Mouse (Mus musculus) spleen, adult 2 months (tissue): Measurements from ENCODE around the gene Parp8.

Experiments used
- CTCF ChIP-seq: fragments of 200-500 bp; IDR thresholded peaks from 2 replicates; pipeline ENCODE4 v1.5.1; 2011; ENCODE audit warnings: mild to moderate bottlenecking, inconsistent platforms; ENCODE audit not compliant: insufficient read depth, insufficient read length, insufficient replicate concordance; ENCODE audit errors: extremely low read depth
- POLR2A ChIP-seq: fragments of 200-500 bp; IDR thresholded peaks from 2 replicates; pipeline ENCODE4 v1.6.1; 2011; ENCODE audit warnings: low read depth, low read length, inconsistent platforms

DNA sequence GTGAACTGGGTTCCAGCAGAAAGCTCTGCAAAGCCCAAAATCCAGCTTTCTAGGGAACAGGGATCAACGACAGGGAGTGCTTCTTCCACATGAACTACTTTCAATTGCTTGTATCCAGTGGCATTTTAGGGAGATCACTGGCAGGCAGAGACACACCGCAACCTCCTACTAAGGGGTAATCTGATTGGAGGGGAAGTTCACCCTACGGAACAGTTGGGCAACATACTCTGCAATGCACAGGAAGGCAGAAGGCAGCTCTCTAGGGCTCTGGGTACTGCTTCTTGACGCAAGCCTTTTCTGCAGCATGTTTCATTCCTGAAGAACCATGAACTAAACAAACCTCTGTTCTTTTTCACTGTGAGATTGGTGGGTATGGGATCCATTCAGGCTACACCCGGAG lies 10.9 kb upstream of the Parp8 start:
- TF ChIP-seq CTCF: no peak
- no peak for TF ChIP-seq POLR2A
